Mouse (Mus musculus): Measurements from ENCODE around the gene Dnmt1. TPM values are rescaled to one million over a fixed set of nuclear protein-coding genes. Genes with fewer than 3 reads are reported as not detected.

The Dnmt1 gene
- polyA plus RNA-seq, 1 experiment from 2014 or later, result 69.6 TPM

GRCm38 (mm10) chr9:20943396-20943795 is 16.3 kb downstream of the Dnmt1 start:
- no peaks in the 10 kb centered on the region for H3K9me3 ChIP-seq (ENCODE audit: control insufficient read depth, low read depth, low read length)
- 0 out of 2 replicates have a peak, but pooled peaks cover 7% of the 10 kb centered on the region for H3K4me1 ChIP-seq (ENCODE audit: control insufficient read depth, insufficient read depth, low read length)
- ATAC-seq (ENCODE audit: insufficient number of reproducible peaks, insufficient read depth, low FRiP score, low read depth), result no peak
- WGBS, result 92% methylated on average over 7 of the region's 7 CpGs
- H3K27me3 ChIP-seq (ENCODE audit: control insufficient read depth, insufficient read depth, low read length), result no peaks in the 10 kb centered on the region
- no peak overlapping the region for H3K9ac ChIP-seq (replicated peaks; ENCODE audit: low read depth, low read length)
- peaks cover 31% of the 10 kb centered on the region for H3K36me3 ChIP-seq (ENCODE audit: control insufficient read depth, insufficient read depth, low read length)
- H3K4me3 ChIP-seq (ENCODE audit: low read depth, low read length), result no peak overlapping the region
- H3K27ac ChIP-seq (ENCODE audit: low read length), result no peak overlapping the region
- no peak overlapping the region for H3K4me2 ChIP-seq (replicated peaks; ENCODE audit: low read depth, low read length)

DNA sequence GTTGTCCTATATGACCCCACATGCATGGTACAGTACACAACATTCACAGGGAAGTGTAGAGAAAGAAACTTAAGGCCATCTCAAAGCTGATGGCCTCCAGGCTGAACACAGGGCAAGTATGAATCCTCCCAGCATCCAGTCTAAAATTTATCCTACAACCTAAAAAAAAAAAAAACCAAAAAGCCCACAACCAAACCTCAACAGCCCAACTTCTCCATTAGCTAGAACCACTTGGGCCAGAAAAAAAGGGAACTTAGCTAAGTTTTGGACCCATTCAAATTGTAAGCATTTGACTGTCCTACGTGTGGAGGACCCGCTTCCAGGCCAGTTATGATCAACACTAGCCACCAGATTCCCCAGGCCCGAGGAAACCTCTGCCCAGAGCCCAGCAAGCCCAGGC is 36.4 kb downstream of the Dnmt1 start:
- Histone ChIP-seq H3K9me3 (ENCODE audit: control insufficient read depth, low read depth, low read length) (no peaks in the 10 kb centered on the region), H3K27me3 (ENCODE audit: control insufficient read depth, insufficient read depth, low read length) (no peaks in the 10 kb centered on the region), H3K9ac (replicated peaks; ENCODE audit: low read depth, low read length) (no peak overlapping the region), H3K4me1 (ENCODE audit: control insufficient read depth, insufficient read depth, low read length) (no peaks in the 10 kb centered on the region), H3K27ac (ENCODE audit: low read length) (no peak overlapping the region), H3K4me2 (replicated peaks; ENCODE audit: low read depth, low read length) (no peak overlapping the region), H3K4me3 (ENCODE audit: low read depth, low read length) (no peak overlapping the region), H3K36me3 (ENCODE audit: control insufficient read depth, insufficient read depth, low read length) (peaks cover 94% of the 10 kb centered on the region)
- WGBS, result 90% methylated on average over 3 of the region's 3 CpGs
- no peak for ATAC-seq (ENCODE audit: insufficient number of reproducible peaks, insufficient read depth, low FRiP score, low read depth)

DNA sequence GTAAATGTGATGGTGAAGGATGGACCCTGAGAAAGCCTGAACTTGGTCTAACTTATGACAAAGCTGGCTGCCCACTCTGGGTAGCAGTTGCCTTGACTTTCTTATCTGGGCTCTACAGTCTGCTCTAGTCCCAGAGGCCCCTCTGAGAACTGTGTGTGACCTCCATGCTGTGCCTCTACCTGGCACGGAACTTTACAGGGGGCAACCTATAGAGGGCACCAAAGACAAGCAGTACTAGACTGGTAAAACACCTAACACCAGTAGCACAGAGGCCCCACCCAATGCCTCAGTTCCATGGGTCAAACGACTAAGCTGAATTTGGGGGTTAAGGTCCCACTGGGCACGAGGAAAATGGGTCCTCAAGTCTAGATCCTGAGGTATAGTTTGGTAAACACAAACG is 43.5 kb downstream of the Dnmt1 start:
- H3K9me3 ChIP-seq (ENCODE audit: control insufficient read depth, low read depth, low read length), result no peaks in the 10 kb centered on the region
- no peak overlapping the region for H3K4me3 ChIP-seq (ENCODE audit: low read depth, low read length)
- H3K27ac ChIP-seq (ENCODE audit: low read length), result no peak overlapping the region
- no peak overlapping the region for H3K4me2 ChIP-seq (replicated peaks; ENCODE audit: low read depth, low read length)
- WGBS, result 83% methylated on average over 4 of the region's 4 CpGs
- H3K4me1 ChIP-seq (ENCODE audit: control insufficient read depth, insufficient read depth, low read length), result no peaks in the 10 kb centered on the region
- H3K9ac ChIP-seq (replicated peaks; ENCODE audit: low read depth, low read length), result no peak overlapping the region
- ATAC-seq (ENCODE audit: insufficient number of reproducible peaks, insufficient read depth, low FRiP score, low read depth), result no peak
- H3K36me3 ChIP-seq (ENCODE audit: control insufficient read depth, insufficient read depth, low read length), result peaks cover 99% of the 10 kb centered on the region
- no peaks in the 10 kb centered on the region for H3K27me3 ChIP-seq (ENCODE audit: control insufficient read depth, insufficient read depth, low read length)

GRCm38 (mm10) chr9:20909948-20910347 is 49.7 kb downstream of the Dnmt1 start:
- no peaks in the 10 kb centered on the region for H3K27me3 ChIP-seq (ENCODE audit: control insufficient read depth, insufficient read depth, low read length)
- H3K27ac ChIP-seq (ENCODE audit: low read length), result no peak overlapping the region
- H3K9ac ChIP-seq (replicated peaks; ENCODE audit: low read depth, low read length), result no peak overlapping the region
- no peak overlapping the region for H3K4me3 ChIP-seq (ENCODE audit: low read depth, low read length)
- 91% methylated on average over 9 of the region's 9 CpGs for whole genome bisulfite sequencing
- no peak for ATAC-seq (ENCODE audit: insufficient number of reproducible peaks, insufficient read depth, low FRiP score, low read depth)
- no peaks in the 10 kb centered on the region for H3K4me1 ChIP-seq (ENCODE audit: control insufficient read depth, insufficient read depth, low read length)
- no peaks in the 10 kb centered on the region for H3K9me3 ChIP-seq (ENCODE audit: control insufficient read depth, low read depth, low read length)
- H3K4me2 ChIP-seq (replicated peaks; ENCODE audit: low read depth, low read length), result no peak overlapping the region
- H3K36me3 ChIP-seq (ENCODE audit: control insufficient read depth, insufficient read depth, low read length), result peaks cover 93% of the 10 kb centered on the region

GRCm38 (mm10) chr9:20902174-20902491 is 57.6 kb downstream of the Dnmt1 start:
- no peak for ATAC-seq (ENCODE audit: insufficient number of reproducible peaks, insufficient read depth, low FRiP score, low read depth)
- WGBS, result 24% methylated on average over 6 of the region's 6 CpGs
- Histone ChIP-seq H3K27ac (ENCODE audit: low read length) (no peak overlapping the region), H3K36me3 (ENCODE audit: control insufficient read depth, insufficient read depth, low read length) (peaks cover 17% of the 10 kb centered on the region; the same call in 1 of the 2 replicates), H3K4me2 (replicated peaks; ENCODE audit: low read depth, low read length) (no peak overlapping the region), H3K9ac (replicated peaks; ENCODE audit: low read depth, low read length) (no peak overlapping the region), H3K9me3 (ENCODE audit: control insufficient read depth, low read depth, low read length) (no peaks in the 10 kb centered on the region), H3K27me3 (ENCODE audit: control insufficient read depth, insufficient read depth, low read length) (no peaks in the 10 kb centered on the region), H3K4me3 (ENCODE audit: low read depth, low read length) (no peak overlapping the region), H3K4me1 (ENCODE audit: control insufficient read depth, insufficient read depth, low read length) (peaks cover 6% of the 10 kb centered on the region; the same call in 1 of the 2 replicates)

DNA sequence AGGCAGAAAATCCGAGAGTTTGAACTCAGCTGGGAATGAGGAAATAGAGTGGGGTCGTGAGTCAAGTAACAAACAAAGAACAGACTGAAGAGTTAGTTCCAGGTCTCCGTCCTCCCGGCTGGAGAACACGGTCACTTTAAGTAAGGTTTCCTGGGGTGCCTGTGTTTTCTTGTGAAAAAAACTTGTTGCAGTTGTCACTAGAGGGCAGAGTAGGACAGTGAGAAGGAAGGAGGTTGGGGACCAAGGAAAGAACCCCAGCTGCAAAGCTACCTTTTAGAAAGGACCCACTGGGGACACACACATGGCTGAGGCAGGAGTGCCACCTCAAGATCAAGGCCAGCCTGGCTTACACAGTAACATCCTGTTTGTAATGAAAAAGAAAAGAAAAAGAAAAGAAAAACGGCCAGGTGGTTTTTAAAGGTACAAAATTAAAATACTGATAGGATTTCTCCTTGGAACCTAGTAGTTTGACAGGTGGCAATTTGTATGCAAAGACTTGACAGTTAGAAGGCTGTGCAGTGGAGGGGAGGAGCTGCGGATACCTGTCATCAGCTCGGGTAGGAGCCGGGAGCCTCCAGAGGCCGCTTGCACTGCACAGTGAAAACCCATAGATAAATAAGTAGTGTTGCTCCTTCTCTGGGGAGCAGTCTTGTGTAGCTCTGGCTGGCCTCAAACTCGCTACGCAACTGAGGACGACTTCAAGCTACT is 58.1 kb downstream of the Dnmt1 start:
- Histone ChIP-seq H3K27me3 (ENCODE audit: control insufficient read depth, insufficient read depth, low read length) (no peaks in the 10 kb centered on the region), H3K4me1 (ENCODE audit: control insufficient read depth, insufficient read depth, low read length) (peaks cover 6% of the 10 kb centered on the region; the same call in 1 of the 2 replicates), H3K4me3 (ENCODE audit: low read depth, low read length) (no peak overlapping the region), H3K9me3 (ENCODE audit: control insufficient read depth, low read depth, low read length) (no peaks in the 10 kb centered on the region), H3K9ac (replicated peaks; ENCODE audit: low read depth, low read length) (no peak overlapping the region), H3K4me2 (replicated peaks; ENCODE audit: low read depth, low read length) (no peak overlapping the region), H3K36me3 (ENCODE audit: control insufficient read depth, insufficient read depth, low read length) (peaks cover 16% of the 10 kb centered on the region; the same call in 1 of the 2 replicates), H3K27ac (ENCODE audit: low read length) (no peak overlapping the region)
- 15% methylated on average over 13 of the region's 13 CpGs for WGBS
- ATAC-seq (ENCODE audit: insufficient number of reproducible peaks, insufficient read depth, low FRiP score, low read depth), result no peak

- peak within 1 kb of the TSS; percentile 81 for H3K9ac ChIP-seq (replicated peaks; ENCODE audit: low read depth, low read length)
- no peaks in the 10 kb centered on the region for H3K27me3 ChIP-seq (ENCODE audit: control insufficient read depth, insufficient read depth, low read length)
- H3K4me2 ChIP-seq (replicated peaks; ENCODE audit: low read depth, low read length), result peak within 1 kb of the TSS; percentile 92
- peaks cover 30% of the 10 kb centered on the region for H3K36me3 ChIP-seq (ENCODE audit: control insufficient read depth, insufficient read depth, low read length)
- ATAC-seq (ENCODE audit: insufficient number of reproducible peaks, insufficient read depth, low FRiP score, low read depth), result peak; percentile 85
- H3K27ac ChIP-seq (ENCODE audit: low read length), result no peak within 1 kb of the TSS
- WGBS, result 5% methylated on average over 34 of the region's 34 CpGs
- H3K4me3 ChIP-seq (ENCODE audit: low read depth, low read length), result peak within 1 kb of the TSS; percentile 82
- peaks cover 6% of the 10 kb centered on the region; the same call in 1 of the 2 replicates for H3K4me1 ChIP-seq (ENCODE audit: control insufficient read depth, insufficient read depth, low read length)
- H3K9me3 ChIP-seq (ENCODE audit: control insufficient read depth, low read depth, low read length), result no peaks in the 10 kb centered on the region
Observed at GRCm38 (mm10) chr9:20898511-20899073, 61.1 kb downstream of the Dnmt1 start, which contains the start of gene Eif3g. Gene Eif3g, minus strand, starts transcription at chr9:20898623.

GRCm38 (mm10) chr9:20897736-20898510 is 61.8 kb downstream of the Dnmt1 start:
- Histone ChIP-seq H3K27me3 (ENCODE audit: control insufficient read depth, insufficient read depth, low read length) (no peaks in the 10 kb centered on the region), H3K4me1 (ENCODE audit: control insufficient read depth, insufficient read depth, low read length) (peaks cover 6% of the 10 kb centered on the region; the same call in 1 of the 2 replicates), H3K4me2 (replicated peaks; ENCODE audit: low read depth, low read length) (peak overlapping the region; percentile 92), H3K27ac (ENCODE audit: low read length) (no peak overlapping the region), H3K9ac (replicated peaks; ENCODE audit: low read depth, low read length) (peak overlapping the region; percentile 81), H3K9me3 (ENCODE audit: control insufficient read depth, low read depth, low read length) (no peaks in the 10 kb centered on the region), H3K36me3 (ENCODE audit: control insufficient read depth, insufficient read depth, low read length) (peaks cover 34% of the 10 kb centered on the region), H3K4me3 (ENCODE audit: low read depth, low read length) (peak overlapping the region; percentile 82)
- ATAC-seq (ENCODE audit: insufficient number of reproducible peaks, insufficient read depth, low FRiP score, low read depth), result peak; percentile 60
- WGBS, result 4% methylated on average over 36 of the region's 39 CpGs
